ENCODE assay signal across 19 mouse cellular contexts in the genomic region with DNA sequence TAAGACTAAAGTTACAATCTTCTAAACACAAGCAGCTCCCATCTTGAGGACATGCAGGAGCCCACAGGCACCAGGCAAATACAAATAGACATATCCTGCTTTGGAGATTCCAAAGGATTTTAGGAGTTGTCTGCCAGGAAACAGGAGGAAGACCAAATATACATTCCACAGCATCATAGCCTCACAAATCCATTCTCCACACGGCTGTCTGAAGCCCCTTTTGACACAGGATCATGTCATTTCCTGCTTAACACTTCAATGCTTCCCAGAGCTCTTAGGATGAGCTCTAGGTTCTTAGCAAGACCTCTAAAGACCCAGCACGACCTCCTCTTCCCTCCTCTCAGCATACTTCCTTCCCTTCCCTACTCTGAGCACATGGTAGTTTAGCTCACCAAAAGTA.
DNase-seq lines count a peak whose midpoint lies in the region; ATAC-seq and TF ChIP-seq lines count a peak whose summit lies in the region.
"Had no signal": no experiment of that assay in that cellular context is flagged by ENCODE, and none has a peak within 500 bp of the region (broad histone marks: within the 10 kb centered on the region; RNA-seq: fewer than 3 reads in every experiment).

No protein-coding gene starts in this region.

- H3K9me3 ChIP-seq in heart, postnatal 0 days (replicated peaks; ENCODE audit: control insufficient read depth, low read length), result no peaks in the 10 kb centered on the region
- no peaks in the 10 kb centered on the region for H3K9me3 ChIP-seq in lung, embryonic 15.5 days
- no peaks in the 10 kb centered on the region for H3K9me3 ChIP-seq in intestine, embryonic 16.5 days (ENCODE audit: control insufficient read depth, low read length)
- H3K9me3 ChIP-seq in stomach, embryonic 15.5 days, result no peaks in the 10 kb centered on the region
- H3K9me3 ChIP-seq: hindbrain, embryonic 12.5 days; limb, embryonic 12.5 days; midbrain, embryonic 12.5 days had no signal

- no peak for TF ChIP-seq CTCF in heart, postnatal 0 days (IDR thresholded peaks at IDR 0.05; ENCODE audit: low read depth)
- TF ChIP-seq CTCF in heart, adult 2 months (IDR thresholded peaks at IDR 0.05), result no peak

- TF ChIP-seq EP300 in heart, postnatal 0 days (IDR thresholded peaks at IDR 0.05; ENCODE audit: low read depth), result no peak
- TF ChIP-seq EP300 in heart, adult 2 months (IDR thresholded peaks at IDR 0.05; ENCODE audit: insufficient read depth, low read depth, low read length), result no peak

- H3K9ac ChIP-seq in heart, postnatal 0 days (replicated peaks; ENCODE audit: low read depth, low read length), result no peak overlapping the region
- no peak overlapping the region for H3K9ac ChIP-seq in heart, adult 2 months (ENCODE audit: low read depth, low read length)
- H3K9ac ChIP-seq in lung, embryonic 15.5 days, result no peak overlapping the region
- H3K9ac ChIP-seq in intestine, embryonic 16.5 days (ENCODE audit: low read depth, low read length), result no peak overlapping the region
- no peak overlapping the region for H3K9ac ChIP-seq in stomach, embryonic 15.5 days
- H3K9ac ChIP-seq: hindbrain, embryonic 12.5 days; limb, embryonic 12.5 days; midbrain, embryonic 12.5 days had no signal

- no peaks in the 10 kb centered on the region for H3K36me3 ChIP-seq in heart, postnatal 0 days (replicated peaks; ENCODE audit: control insufficient read depth, insufficient read depth, low read length)
- H3K36me3 ChIP-seq in heart, adult 2 months (ENCODE audit: control insufficient read depth, insufficient read depth, low read length), result peaks cover 12% of the 10 kb centered on the region
- no peaks in the 10 kb centered on the region for H3K36me3 ChIP-seq in lung, embryonic 15.5 days
- no peaks in the 10 kb centered on the region for H3K36me3 ChIP-seq in intestine, embryonic 16.5 days (ENCODE audit: control insufficient read depth, insufficient read depth, low read length)
- no peaks in the 10 kb centered on the region for H3K36me3 ChIP-seq in stomach, embryonic 15.5 days
- H3K36me3 ChIP-seq: hindbrain, embryonic 12.5 days; midbrain, embryonic 12.5 days had no signal

- H3K27me3 ChIP-seq in heart, postnatal 0 days (ENCODE audit: control insufficient read depth, insufficient read depth, low read length), result no peaks in the 10 kb centered on the region
- no peaks in the 10 kb centered on the region for H3K27me3 ChIP-seq in heart, adult 2 months (ENCODE audit: control insufficient read depth, insufficient read depth, low read length)
- H3K27me3 ChIP-seq in lung, embryonic 15.5 days, result no peaks in the 10 kb centered on the region
- no peaks in the 10 kb centered on the region for H3K27me3 ChIP-seq in intestine, embryonic 16.5 days (replicated peaks; ENCODE audit: control insufficient read depth, insufficient read depth, low read length)
- H3K27me3 ChIP-seq in stomach, embryonic 15.5 days (replicated peaks), result no peaks in the 10 kb centered on the region
- H3K27me3 ChIP-seq: hindbrain, embryonic 12.5 days; limb, embryonic 12.5 days; midbrain, embryonic 12.5 days had no signal

- DNase-seq in heart, postnatal 0 days (ENCODE audit: low spot score), result no peak
- DNase-seq in heart, adult 2 months, result no peak
- DNase-seq in lung, postnatal 25 days (ENCODE audit: low spot score), result no peak
- no peak for DNase-seq in yolk sac, embryonic 10.5 days (ENCODE audit: low spot score)
- DNase-seq: adrenal gland, adult 2 months; cerebellum, adult 11 months; cerebellum, postnatal 36 days; gastrocnemius, postnatal 36 days; kidney, adult 11 months; lung, postnatal 4 days; right cerebral cortex, postnatal 25 days; thymus, adult 2 months had no signal

- 39% methylated on average over 2 of the region's 2 CpGs for WGBS in heart, postnatal 0 days
- WGBS in heart, adult 2 months, result 33% methylated on average over 2 of the region's 2 CpGs
- WGBS in lung, embryonic 15.5 days, result 18% methylated on average over 2 of the region's 2 CpGs
- WGBS in intestine, embryonic 16.5 days, result 25% methylated on average over 2 of the region's 2 CpGs
- WGBS in stomach, embryonic 15.5 days, result 26% methylated on average over 2 of the region's 2 CpGs

- intact Hi-C loops in heart, adult 2 months (cut with DNase I), result no loop called here

- no peak for ATAC-seq in heart, postnatal 0 days (ENCODE audit: insufficient read depth, low read depth)
- ATAC-seq in lung, embryonic 15.5 days (ENCODE audit: borderline replicate concordance, extremely low read depth, low FRiP score, low TSS enrichment), result no peak
- ATAC-seq in intestine, embryonic 16.5 days, result no peak
- no peak for ATAC-seq in stomach, embryonic 15.5 days (ENCODE audit: insufficient read depth, low FRiP score, low read depth)
- ATAC-seq: CD4-positive, CD25-positive, alpha-beta regulatory T cell, adult 4 months had no signal

- peaks cover 23% of the 10 kb centered on the region for H3K4me1 ChIP-seq in heart, postnatal 0 days (ENCODE audit: control insufficient read depth, insufficient read depth)
- peaks cover 9% of the 10 kb centered on the region for H3K4me1 ChIP-seq in heart, adult 2 months (ENCODE audit: control insufficient read depth, insufficient read depth, low read length)
- peaks cover 51% of the 10 kb centered on the region for H3K4me1 ChIP-seq in lung, embryonic 15.5 days
- peaks cover 25% of the 10 kb centered on the region for H3K4me1 ChIP-seq in intestine, embryonic 16.5 days (ENCODE audit: control insufficient read depth, insufficient read depth, low read length)
- H3K4me1 ChIP-seq in stomach, embryonic 15.5 days, result peaks cover 22% of the 10 kb centered on the region

- peak overlapping the region; percentile 21 for H3K27ac ChIP-seq in heart, postnatal 0 days (ENCODE audit: low read depth)
- no peak overlapping the region for H3K27ac ChIP-seq in heart, adult 2 months
- H3K27ac ChIP-seq in lung, embryonic 15.5 days, result peak overlapping the region; percentile 72
- H3K27ac ChIP-seq in intestine, embryonic 16.5 days (ENCODE audit: low read length), result peak overlapping the region; percentile 62; the same call in 1 of the 2 replicates
- H3K27ac ChIP-seq in stomach, embryonic 15.5 days, result peak overlapping the region; percentile 32; the same call in 1 of the 2 replicates
- H3K27ac ChIP-seq: hindbrain, embryonic 12.5 days; limb, embryonic 12.5 days; midbrain, embryonic 12.5 days had no signal

- TF ChIP-seq POLR2A in heart, adult 2 months (IDR thresholded peaks at IDR 0.05; ENCODE audit: insufficient read depth, low read depth, low read length), result no peak

- H3K79me2 ChIP-seq in heart, adult 2 months (replicated peaks; ENCODE audit: control insufficient read depth, insufficient read depth, low read length), result no peaks in the 10 kb centered on the region

- H3K4me3 ChIP-seq in heart, postnatal 0 days (ENCODE audit: low read depth, low read length), result no peak overlapping the region
- no peak overlapping the region for H3K4me3 ChIP-seq in heart, adult 2 months
- no peak overlapping the region for H3K4me3 ChIP-seq in lung, embryonic 15.5 days
- H3K4me3 ChIP-seq in intestine, embryonic 16.5 days (ENCODE audit: low read length), result no peak overlapping the region
- H3K4me3 ChIP-seq in stomach, embryonic 15.5 days (replicated peaks), result no peak overlapping the region
- H3K4me3 ChIP-seq: hindbrain, embryonic 12.5 days; limb, embryonic 12.5 days; midbrain, embryonic 12.5 days had no signal

- H3K4me2 ChIP-seq in heart, postnatal 0 days (ENCODE audit: low read depth, low read length), result no peak overlapping the region
- H3K4me2 ChIP-seq in lung, embryonic 15.5 days, result no peak overlapping the region
- no peak overlapping the region for H3K4me2 ChIP-seq in intestine, embryonic 16.5 days (ENCODE audit: low read depth, low read length)
- H3K4me2 ChIP-seq in stomach, embryonic 15.5 days, result no peak overlapping the region
- H3K4me2 ChIP-seq: hindbrain, embryonic 12.5 days; limb, embryonic 12.5 days; midbrain, embryonic 12.5 days had no signal
